Mouse (Mus musculus): ENCODE measurements around the gene Zcchc24. TPM values are rescaled to one million over a fixed set of nuclear protein-coding genes. Genes with fewer than 3 reads are reported as not detected.
"Not testable (repeated sequence)": the region's sequence is repeated elsewhere in the genome, so short reads cannot be mapped to it uniquely, and the experiment has no call there.

Zcchc24 gene
- total RNA-seq (2014; rRNA removed) (34.4 and 39.3 TPM in 2 replicates), polyA plus RNA-seq (2015; fragmentation: Nextera tagmentation; extraction: Ambion mirVana) (19.7 and 20.4 TPM in 2 replicates)

DNA sequence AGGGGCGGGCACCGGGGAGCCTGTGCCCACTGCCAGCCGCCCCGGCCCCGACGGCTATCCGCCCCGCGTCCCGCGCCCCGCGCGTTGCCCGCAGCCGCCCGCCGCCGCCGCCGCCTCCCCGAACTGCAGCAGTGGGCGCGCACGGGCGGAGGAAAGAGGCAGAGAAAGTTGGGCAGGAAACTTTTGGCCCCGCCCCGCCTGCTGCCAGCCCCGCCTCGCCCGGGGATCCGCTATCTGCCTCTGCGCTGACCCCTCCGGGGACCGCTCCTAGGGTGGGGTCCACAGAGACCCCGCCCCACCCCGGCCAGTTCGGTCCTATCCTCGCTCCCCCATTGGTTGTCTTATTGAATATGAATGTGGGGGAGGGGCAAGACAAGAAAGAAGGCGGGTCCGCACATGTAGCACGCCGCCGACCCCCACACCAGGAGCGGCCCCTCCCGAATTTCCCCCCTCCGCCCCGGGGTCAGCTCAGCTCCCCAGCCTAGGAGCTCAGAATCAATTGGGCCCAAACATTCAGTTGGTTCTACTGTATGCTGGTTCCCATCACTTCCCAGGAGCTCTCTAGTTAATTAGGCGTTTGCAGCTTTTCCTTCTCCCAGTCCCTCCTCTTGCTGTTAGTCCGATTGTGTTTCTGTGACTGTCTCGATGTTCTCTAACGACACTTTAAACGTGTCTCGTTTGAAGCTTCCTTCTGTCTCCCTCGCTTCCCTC, at the start of gene Zcchc24:
Gene Zcchc24, minus strand, starts transcription at position 125 of the 711 bp plus-strand sequence.
- peak; percentile 91 for DNase-seq (ENCODE audit: low spot score)
- H3K4me2 ChIP-seq (ENCODE audit: low read depth, low read length): peak within 1 kb of the TSS; percentile 98
- no peaks in the 10 kb centered on the region for H3K27me3 ChIP-seq (ENCODE audit: insufficient read depth, low read length)
- H3K36me3 ChIP-seq (ENCODE audit: insufficient read depth, low read length): no peaks in the 10 kb centered on the region
- ATAC-seq: peak; percentile 83
- 1% methylated on average over 35 of the region's 55 CpGs for WGBS
- peak within 1 kb of the TSS; percentile 68 for H3K4me3 ChIP-seq (ENCODE audit: low read length)
- peak within 1 kb of the TSS; percentile 74 for H3K9ac ChIP-seq (replicated peaks; ENCODE audit: low read length)
- no peak for TF ChIP-seq CTCF (IDR thresholded peaks at IDR 0.05; ENCODE audit: low read depth)
- peak within 1 kb of the TSS; percentile 90 for H3K27ac ChIP-seq
- no peaks in the 10 kb centered on the region for H3K9me3 ChIP-seq (ENCODE audit: low read length)
- peaks cover 4% of the 10 kb centered on the region; the same call in 1 of the 2 replicates for H3K4me1 ChIP-seq (ENCODE audit: insufficient read depth, low read length)

DNA sequence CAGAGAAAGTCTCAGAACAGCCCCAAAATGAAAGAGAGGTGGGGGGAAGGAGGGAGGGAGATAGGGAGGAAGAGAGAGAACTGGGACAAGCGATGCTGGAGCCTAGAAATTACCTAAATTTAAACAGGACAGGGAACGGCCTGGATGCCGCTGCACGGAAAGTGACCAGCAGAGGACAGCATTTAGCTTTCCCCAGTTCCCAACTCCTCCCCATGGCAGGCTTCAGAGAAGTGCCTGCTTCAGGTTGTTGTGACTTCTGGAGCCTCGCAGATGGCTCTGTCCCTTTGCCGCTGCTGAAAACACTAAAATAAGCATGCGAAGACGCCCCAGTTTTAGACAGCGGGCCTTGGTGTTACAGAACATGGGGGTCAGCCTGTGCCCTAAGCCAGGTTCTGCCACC, 47.6 kb upstream of the Zcchc24 start:
- 13% methylated on average over 9 of the region's 9 CpGs for WGBS
- H3K4me2 ChIP-seq (ENCODE audit: low read depth, low read length): no peak overlapping the region
- TF ChIP-seq CTCF (IDR thresholded peaks at IDR 0.05; ENCODE audit: low read depth): peak; percentile 98

DNA sequence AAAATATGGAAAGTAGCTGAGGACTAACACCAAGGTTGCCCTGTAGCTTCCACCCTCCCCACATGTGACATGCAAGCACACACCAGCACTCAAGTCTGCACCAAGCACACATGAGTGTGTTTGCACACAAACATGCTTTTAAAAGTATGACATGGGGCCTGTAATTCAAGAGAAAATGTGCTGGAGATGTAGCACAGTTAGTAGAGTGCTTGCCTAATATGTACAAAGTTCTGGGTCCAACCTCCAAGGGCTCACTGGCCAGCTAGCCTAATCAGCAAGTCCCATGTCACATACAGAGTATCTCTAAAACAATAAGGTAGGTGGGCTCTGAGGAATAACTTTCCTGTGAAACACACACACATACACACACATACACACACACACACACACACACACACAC, 45.3 kb upstream of the Zcchc24 start:
- Histone ChIP-seq H3K9ac (replicated peaks; ENCODE audit: low read length) (no peak overlapping the region), H3K36me3 (ENCODE audit: insufficient read depth, low read length) (no peaks in the 10 kb centered on the region), H3K27me3 (ENCODE audit: insufficient read depth, low read length) (no peaks in the 10 kb centered on the region), H3K4me2 (ENCODE audit: low read depth, low read length) (no peak overlapping the region), H3K27ac (no peak overlapping the region), H3K4me3 (ENCODE audit: low read length) (no peak overlapping the region), H3K4me1 (ENCODE audit: insufficient read depth, low read length) (no peaks in the 10 kb centered on the region), H3K9me3 (ENCODE audit: low read length) (no peaks in the 10 kb centered on the region)
- ATAC-seq: no peak
- no peak for TF ChIP-seq CTCF (IDR thresholded peaks at IDR 0.05; ENCODE audit: low read depth)
- DNase-seq (ENCODE audit: low spot score): no peak

More for the DNA sequence above, 47.6 kb upstream of the Zcchc24 start:
- H3K27me3 ChIP-seq (ENCODE audit: insufficient read depth, low read length): no peaks in the 10 kb centered on the region
- peak; percentile 81; the same call in 1 of the 2 replicates for ATAC-seq
- no peaks in the 10 kb centered on the region for H3K36me3 ChIP-seq (ENCODE audit: insufficient read depth, low read length)
- H3K4me3 ChIP-seq (ENCODE audit: low read length): no peak overlapping the region
- H3K27ac ChIP-seq: no peak overlapping the region
- no peaks in the 10 kb centered on the region for H3K9me3 ChIP-seq (ENCODE audit: low read length)
- no peaks in the 10 kb centered on the region for H3K4me1 ChIP-seq (ENCODE audit: insufficient read depth, low read length)
- peak; percentile 85 for DNase-seq (ENCODE audit: low spot score)
- no peak overlapping the region for H3K9ac ChIP-seq (replicated peaks; ENCODE audit: low read length)

DNA sequence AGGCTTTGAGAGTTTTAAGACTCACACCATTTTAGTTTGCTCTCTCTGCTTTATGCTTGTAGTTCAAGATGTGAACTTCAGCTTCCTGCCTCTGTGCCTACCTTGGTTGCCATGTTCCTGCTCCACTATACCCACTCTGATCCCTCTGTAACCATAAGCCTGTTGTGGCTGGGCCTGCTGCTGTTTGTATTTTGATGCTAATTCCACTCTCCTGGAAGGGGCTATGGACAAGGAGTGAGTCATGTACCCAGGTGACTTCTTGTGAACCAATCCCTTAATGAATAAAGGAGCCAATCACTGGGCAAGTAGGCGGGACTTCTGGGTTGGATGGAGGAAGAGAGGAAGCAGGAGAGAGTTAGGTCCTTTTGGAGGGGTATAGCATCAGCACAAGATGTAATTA, 42.2 kb upstream of the Zcchc24 start:
- H3K9ac ChIP-seq (replicated peaks; ENCODE audit: low read length): not testable (repeated sequence)

DNA sequence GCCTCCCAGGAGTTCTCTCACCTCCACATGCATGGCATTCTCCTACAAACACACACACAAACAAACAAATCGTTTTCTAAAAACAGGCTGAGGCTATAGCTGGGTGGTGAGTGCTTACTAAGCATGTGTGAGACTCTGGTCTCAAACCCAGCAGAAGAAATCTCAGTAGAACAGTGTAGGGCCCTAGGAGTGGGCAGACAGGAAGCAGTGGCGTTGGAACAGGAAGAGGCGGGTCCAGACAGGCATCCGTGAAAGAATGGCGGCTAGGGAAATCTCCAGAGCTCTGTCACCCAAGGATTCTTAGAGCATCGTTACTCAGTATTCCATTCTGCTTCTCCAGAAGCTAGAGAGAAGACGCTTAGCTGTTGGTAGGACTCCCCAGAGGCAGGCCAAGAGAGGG, 37.7 kb upstream of the Zcchc24 start:
- no peak for ATAC-seq
- no peak overlapping the region for H3K4me3 ChIP-seq (ENCODE audit: low read length)

More for the DNA sequence above, 42.2 kb upstream of the Zcchc24 start:
- ATAC-seq; H3K9me3 ChIP-seq (ENCODE audit: low read length); H3K4me2 ChIP-seq (ENCODE audit: low read depth, low read length); H3K4me1 ChIP-seq (ENCODE audit: insufficient read depth, low read length); H3K27me3 ChIP-seq (ENCODE audit: insufficient read depth, low read length); H3K4me3 ChIP-seq (ENCODE audit: low read length); H3K36me3 ChIP-seq (ENCODE audit: insufficient read depth, low read length); H3K27ac ChIP-seq; DNase-seq (ENCODE audit: low spot score): not testable (repeated sequence)
- 60% methylated on average over 1 of the region's 1 CpGs for WGBS

DNA sequence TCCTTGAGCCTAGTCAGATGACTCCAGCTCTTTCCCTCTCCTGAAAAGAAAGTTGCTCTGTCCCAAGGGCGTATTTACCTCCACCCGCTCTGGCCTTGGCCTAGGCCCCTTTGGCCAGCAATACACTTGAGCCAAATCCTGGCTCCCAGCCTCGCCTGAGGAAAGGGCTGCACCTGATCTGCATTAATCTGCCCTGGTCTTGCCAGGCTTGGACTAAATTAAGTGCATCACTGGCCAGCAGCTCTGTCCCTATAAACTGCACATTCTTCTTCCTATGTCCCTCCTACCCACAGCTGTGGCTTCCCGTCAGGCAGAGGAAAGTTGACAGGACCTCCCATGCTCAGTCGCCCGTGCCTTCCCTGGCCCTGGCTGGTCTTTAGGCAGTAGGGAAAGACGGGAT, 37.0 kb upstream of the Zcchc24 start:
- DNase-seq (ENCODE audit: low spot score) (peak; percentile 74), ATAC-seq (peak; percentile 82)
- Histone ChIP-seq H3K36me3 (ENCODE audit: insufficient read depth, low read length) (no peaks in the 10 kb centered on the region), H3K27me3 (ENCODE audit: insufficient read depth, low read length) (no peaks in the 10 kb centered on the region), H3K9ac (replicated peaks; ENCODE audit: low read length) (no peak overlapping the region), H3K4me2 (ENCODE audit: low read depth, low read length) (no peak overlapping the region), H3K27ac (peak overlapping the region; percentile 56; the same call in 1 of the 2 replicates), H3K4me1 (ENCODE audit: insufficient read depth, low read length) (0 out of 2 replicates have a peak, but pooled peaks cover 5% of the 10 kb centered on the region), H3K4me3 (ENCODE audit: low read length) (no peak overlapping the region), H3K9me3 (ENCODE audit: low read length) (no peaks in the 10 kb centered on the region)
- 52% methylated on average over 7 of the region's 7 CpGs for WGBS
- no peak for TF ChIP-seq CTCF (IDR thresholded peaks at IDR 0.05; ENCODE audit: low read depth)

More for the DNA sequence above, 37.7 kb upstream of the Zcchc24 start:
- no peak overlapping the region for H3K9ac ChIP-seq (replicated peaks; ENCODE audit: low read length)
- no peak for TF ChIP-seq CTCF (IDR thresholded peaks at IDR 0.05; ENCODE audit: low read depth)
- H3K4me2 ChIP-seq (ENCODE audit: low read depth, low read length): no peak overlapping the region
- WGBS: 94% methylated on average over 7 of the region's 7 CpGs
- DNase-seq (ENCODE audit: low spot score): no peak
- no peaks in the 10 kb centered on the region for H3K27me3 ChIP-seq (ENCODE audit: insufficient read depth, low read length)
- H3K9me3 ChIP-seq (ENCODE audit: low read length): no peaks in the 10 kb centered on the region
- H3K4me1 ChIP-seq (ENCODE audit: insufficient read depth, low read length): 0 out of 2 replicates have a peak, but pooled peaks cover 5% of the 10 kb centered on the region
- H3K36me3 ChIP-seq (ENCODE audit: insufficient read depth, low read length): no peaks in the 10 kb centered on the region
- H3K27ac ChIP-seq: 0 out of 2 replicates have a peak overlapping the region, but pooled peaks have one; percentile 38

DNA sequence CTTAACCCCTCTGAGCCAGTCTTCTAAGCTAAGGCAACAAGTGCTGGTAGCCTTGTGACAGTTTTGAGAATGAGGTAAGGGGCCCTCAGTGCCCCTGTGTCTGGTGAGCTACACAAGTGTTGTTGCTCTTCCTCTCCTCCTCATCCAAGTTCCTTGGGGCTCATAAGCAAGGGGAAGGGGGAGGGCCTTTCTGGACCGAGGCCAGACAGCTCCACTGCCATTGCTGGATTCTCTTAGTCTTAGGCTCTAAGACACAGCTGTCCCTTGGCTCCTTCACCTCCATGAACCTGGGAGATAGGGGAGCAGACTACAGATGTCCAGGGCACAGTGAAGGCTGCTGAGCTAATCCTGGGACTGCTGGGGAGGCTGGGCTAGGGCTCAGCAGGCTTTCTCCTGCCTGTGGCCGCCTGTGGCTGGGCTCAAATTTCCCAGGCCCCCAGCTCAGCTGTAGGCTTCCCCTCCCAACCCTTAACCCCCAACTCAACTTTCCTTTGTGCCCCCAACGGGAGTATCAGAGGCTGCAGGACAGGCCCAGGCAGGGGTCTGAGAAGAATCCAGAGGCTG, 34.5 kb upstream of the Zcchc24 start:
- no peak overlapping the region for H3K9ac ChIP-seq (replicated peaks; ENCODE audit: low read length)

More for the DNA sequence above, 34.5 kb upstream of the Zcchc24 start:
- TF ChIP-seq CTCF (IDR thresholded peaks at IDR 0.05; ENCODE audit: low read depth): no peak
- no peaks in the 10 kb centered on the region for H3K27me3 ChIP-seq (ENCODE audit: insufficient read depth, low read length)
- 0 out of 2 replicates have a peak, but pooled peaks cover 5% of the 10 kb centered on the region for H3K4me1 ChIP-seq (ENCODE audit: insufficient read depth, low read length)
- no peak overlapping the region for H3K4me2 ChIP-seq (ENCODE audit: low read depth, low read length)
- H3K36me3 ChIP-seq (ENCODE audit: insufficient read depth, low read length): no peaks in the 10 kb centered on the region
- ATAC-seq: no peak
- no peak overlapping the region for H3K27ac ChIP-seq
- WGBS: 33% methylated on average over 3 of the region's 3 CpGs
- DNase-seq (ENCODE audit: low spot score): no peak
- H3K4me3 ChIP-seq (ENCODE audit: low read length): no peak overlapping the region
- no peaks in the 10 kb centered on the region for H3K9me3 ChIP-seq (ENCODE audit: low read length)
